Mouse (Mus musculus) spleen, postnatal 14 days (tissue): Measurements from ENCODE around the gene Eps8l2.

Source experiments
- DNase-seq, 2 experiments: peaks; one replicate each; pipeline ENCODE4 v3.0.0; 2021 to 2022; ENCODE audit warnings: low spot score in 2 of 2

Gene Eps8l2

DNA sequence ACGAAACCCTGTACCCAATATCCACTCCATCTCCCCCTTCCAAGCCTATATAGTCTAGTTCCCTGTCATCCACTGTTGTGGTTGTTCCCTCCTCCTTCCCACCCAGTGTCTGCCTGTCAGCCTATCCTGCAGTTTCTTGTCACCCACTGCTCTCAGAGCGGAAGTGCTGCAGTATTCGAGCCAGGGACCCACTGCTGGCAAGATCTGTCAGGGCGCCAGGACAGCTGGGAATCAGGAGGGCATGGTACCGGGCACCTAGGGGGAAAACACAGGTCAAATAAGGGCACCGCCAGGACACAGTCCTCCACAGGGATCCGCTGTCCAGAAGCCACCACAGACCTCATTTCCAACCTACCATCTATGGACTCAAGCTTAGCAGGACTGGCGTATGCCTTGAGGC, 72.0 kb downstream of the Eps8l2 start:
- no peak for DNase-seq

DNA sequence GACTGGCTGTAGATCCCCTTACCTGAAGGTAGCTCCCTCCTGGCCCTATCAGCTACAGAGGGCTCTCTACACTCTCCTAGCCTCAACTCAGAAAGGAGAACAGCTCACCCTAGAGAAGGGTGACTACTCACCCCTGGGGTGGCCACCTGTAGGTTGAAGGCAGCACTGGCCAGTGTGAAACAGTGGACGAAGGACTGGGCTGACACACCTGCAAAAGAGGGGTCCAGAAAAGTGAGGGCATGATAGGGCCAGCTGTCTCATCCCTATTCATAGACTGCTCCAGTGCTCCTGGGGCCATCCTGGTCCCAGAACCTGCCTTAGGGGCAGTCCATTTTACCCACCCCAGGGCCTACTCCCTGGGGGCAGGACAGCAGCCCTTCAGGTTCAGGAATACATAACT, 73.0 kb downstream of the Eps8l2 start:
- no peak for DNase-seq
